Mouse (Mus musculus): ENCODE measurements around the gene Gm20837. TPM values are rescaled to one million over a fixed set of nuclear protein-coding genes. Genes with fewer than 3 reads are reported as not detected.
"Not testable (repeated sequence)": the region's sequence is repeated elsewhere in the genome, so short reads cannot be mapped to it uniquely, and the experiment has no call there.

The Gm20837 gene
- not detected in 2 replicates for total RNA-seq (2014; rRNA removed)
- not detected in 2 replicates for polyA plus RNA-seq (2012; rRNA removed)

- H3K9ac ChIP-seq (ENCODE audit: low read depth, low read length); H3K79me2 ChIP-seq (ENCODE audit: control insufficient read depth, insufficient read depth, low read length); DNase-seq (ENCODE audit: extremely low read depth, low read depth, low spot score); H3K27ac ChIP-seq (replicated peaks; ENCODE audit: insufficient read depth, low read depth, low read length); H3K27me3 ChIP-seq (ENCODE audit: control insufficient read depth, insufficient read depth, low read length); H3K36me3 ChIP-seq (ENCODE audit: control insufficient read depth, insufficient read depth, low read length); H3K4me1 ChIP-seq (ENCODE audit: control insufficient read depth, insufficient read depth, low read length); H3K4me3 ChIP-seq (ENCODE audit: insufficient read depth, low read depth, low read length): not testable (repeated sequence)
- WGBS: no CpG with 5 or more reads among the region's 7 CpGs
Observed at GRCm38 (mm10) chrY:90400948-90401347, at the start of gene Gm20837. Gm20837 (plus strand) TSS chrY:90401248.
